Mouse (Mus musculus) lung, postnatal 0 days (tissue): ENCODE data around the gene Adat1. TPM values are rescaled to one million over a fixed set of nuclear protein-coding genes. Genes with fewer than 3 reads are reported as not detected.

Experiments
- ATAC-seq: fragments of 200-750 bp; cut with Nextera tagmentation; 2 replicates; pipeline ENCODE4 v1.8.0; 2017; ENCODE audit warnings: moderate library complexity
- DNase-seq: peaks from one replicate; pipeline ENCODE4 v3.0.0-alpha.2; 2016; ENCODE audit warnings: low spot score
- H3K27ac ChIP-seq: fragments of 300-500 bp; sonication (generic); 2 replicates; pipeline ENCODE4 v1.5.1; 2014; ENCODE audit warnings: antibody characterized with exemption, mild to moderate bottlenecking, low read length, mixed read lengths
- H3K27me3 ChIP-seq: fragments of 300-500 bp; sonication (generic); replicated peaks from 2 replicates; pipeline ENCODE4 v1.6.1; 2014; ENCODE audit warnings: low read length, mixed read lengths; ENCODE audit not compliant: insufficient read depth
- H3K36me3 ChIP-seq: fragments of 300-500 bp; sonication (generic); 2 replicates; pipeline ENCODE4 v1.6.1; 2014; ENCODE audit warnings: low read length, mixed read lengths; ENCODE audit not compliant: insufficient read depth
- H3K4me1 ChIP-seq: fragments of 300-500 bp; sonication (generic); 2 replicates; pipeline ENCODE4 v1.6.1; 2014; ENCODE audit warnings: antibody characterized with exemption, low read depth, low read length, mixed read lengths; ENCODE audit not compliant: insufficient read depth
- H3K4me2 ChIP-seq: fragments of 300-500 bp; sonication (generic); replicated peaks from 2 replicates; pipeline ENCODE4 v1.6.1; 2014; ENCODE audit warnings: low read depth, mild to moderate bottlenecking, low read length, moderate library complexity, mixed read lengths
- H3K4me3 ChIP-seq: fragments of 300-500 bp; sonication (generic); 2 replicates; pipeline ENCODE4 v1.5.1; 2014; ENCODE audit warnings: low read depth, low read length
- H3K9ac ChIP-seq: fragments of 300-500 bp; sonication (generic); replicated peaks from 2 replicates; pipeline ENCODE4 v1.6.1; 2014; ENCODE audit warnings: low read depth, mild to moderate bottlenecking
- H3K9me3 ChIP-seq: fragments of 300-500 bp; sonication (generic); 2 replicates; pipeline ENCODE4 v1.6.1; 2016; ENCODE audit warnings: low read length, mixed read lengths
- CTCF ChIP-seq: IDR thresholded peaks from 2 replicates; pipeline ENCODE4 v1.5.1; 2016; ENCODE audit warnings: antibody characterized with exemption, mild to moderate bottlenecking
- EP300 ChIP-seq: IDR thresholded peaks from 2 replicates; pipeline ENCODE4 v1.6.1; 2016; ENCODE audit warnings: antibody characterized with exemption, mild to moderate bottlenecking, control low read depth
- WGBS: fragments of 180-500 bp; shearing (Covaris S2); extraction: QIAGEN DNeasy Blood & Tissue Kit; methylation state at CpG from one replicate; pipeline ENCODE4 v1.1.7; 2014; 5-methylcytosine and 5-hydroxymethylcytosine counted together
- polyA plus RNA-seq: library from polyadenylated mRNA; unstranded; fragments of >200 nt; fragmentation: Nextera tagmentation; extraction: Ambion mirVana; gene quantifications from 2 replicates; pipeline ENCODE4 v1.2.1, GENCODE M21; 2015

Adat1 gene
- polyA plus RNA-seq, 1 experiment from 2014 or later, result 2.4 TPM

GRCm38 (mm10) chr8:112004754-112005153 is 12.7 kb upstream of the Adat1 start:
- H3K4me1 ChIP-seq, result no peaks in the 10 kb centered on the region
- ATAC-seq (peak; percentile 28; the same call in 1 of the 2 replicates), DNase-seq (no peak)
- no peak overlapping the region for H3K4me3 ChIP-seq
- H3K9ac ChIP-seq, result no peak overlapping the region
- H3K9me3 ChIP-seq, result no peaks in the 10 kb centered on the region
- no peak for TF ChIP-seq CTCF
- TF ChIP-seq EP300, result no peak
- no peak overlapping the region for H3K4me2 ChIP-seq
- H3K36me3 ChIP-seq, result peaks cover 25% of the 10 kb centered on the region
- no peak overlapping the region for H3K27ac ChIP-seq
- H3K27me3 ChIP-seq, result no peaks in the 10 kb centered on the region

- Histone ChIP-seq H3K9ac (no peak overlapping the region), H3K27me3 (no peaks in the 10 kb centered on the region), H3K4me2 (no peak overlapping the region), H3K9me3 (no peaks in the 10 kb centered on the region), H3K36me3 (peaks cover 24% of the 10 kb centered on the region; the same call in 1 of the 2 replicates), H3K4me3 (no peak overlapping the region), H3K4me1 (no peaks in the 10 kb centered on the region), H3K27ac (no peak overlapping the region)
- WGBS, result 62% methylated on average over 3 of the region's 3 CpGs
- no peak for DNase-seq
- ATAC-seq, result no peak
- TF ChIP-seq CTCF (no peak), EP300 (no peak)
Measured at GRCm38 (mm10) chr8:111992703-111993039, 569 bp upstream of the Adat1 start.

GRCm38 (mm10) chr8:111991278-111991677 is 824 bp downstream of the Adat1 start:
- H3K9me3 ChIP-seq, result no peaks in the 10 kb centered on the region
- H3K9ac ChIP-seq, result no peak overlapping the region
- no peak overlapping the region for H3K27ac ChIP-seq
- no peak for TF ChIP-seq CTCF
- TF ChIP-seq EP300, result no peak
- no peaks in the 10 kb centered on the region for H3K27me3 ChIP-seq
- ATAC-seq, result no peak
- DNase-seq, result no peak
- no peaks in the 10 kb centered on the region for H3K4me1 ChIP-seq
- 45% methylated on average over 8 of the region's 8 CpGs for WGBS
- peak overlapping the region; percentile 66 for H3K4me2 ChIP-seq
- peaks cover 14% of the 10 kb centered on the region; the same call in 1 of the 2 replicates for H3K36me3 ChIP-seq
- H3K4me3 ChIP-seq, result peak overlapping the region; percentile 72; the same call in 1 of the 2 replicates

GRCm38 (mm10) chr8:111989911-111990310 is 2.2 kb downstream of the Adat1 start:
- Histone ChIP-seq H3K27me3 (no peaks in the 10 kb centered on the region), H3K36me3 (0 out of 2 replicates have a peak, but pooled peaks cover 4% of the 10 kb centered on the region), H3K4me2 (no peak overlapping the region), H3K4me3 (no peak overlapping the region), H3K4me1 (no peaks in the 10 kb centered on the region), H3K27ac (no peak overlapping the region), H3K9me3 (no peaks in the 10 kb centered on the region), H3K9ac (no peak overlapping the region)
- ATAC-seq (peak; percentile 63), DNase-seq (peak; percentile 85)
- TF ChIP-seq EP300, result no peak
- TF ChIP-seq CTCF, result peak; percentile 91
- WGBS, result 6% methylated on average over 7 of the region's 7 CpGs

- TF ChIP-seq EP300, result no peak
- no peak for TF ChIP-seq CTCF
- H3K9ac ChIP-seq, result no peak overlapping the region
- no peaks in the 10 kb centered on the region for H3K27me3 ChIP-seq
- no peaks in the 10 kb centered on the region for H3K4me1 ChIP-seq
- no peak overlapping the region for H3K4me2 ChIP-seq
- H3K4me3 ChIP-seq, result no peak overlapping the region
- DNase-seq (no peak), ATAC-seq (no peak)
- WGBS, result 60% methylated on average over 10 of the region's 10 CpGs
- peak overlapping the region; percentile 62 for H3K27ac ChIP-seq
- H3K9me3 ChIP-seq, result no peaks in the 10 kb centered on the region
- H3K36me3 ChIP-seq, result no peaks in the 10 kb centered on the region
Measured at GRCm38 (mm10) chr8:111984511-111984910, 7.6 kb downstream of the Adat1 start.

GRCm38 (mm10) chr8:111982116-111982515 is 10.0 kb downstream of the Adat1 start:
- no peak overlapping the region for H3K4me2 ChIP-seq
- no peak overlapping the region for H3K9ac ChIP-seq
- no peak overlapping the region for H3K4me3 ChIP-seq
- TF ChIP-seq CTCF (peak; percentile 55), EP300 (no peak)
- no peaks in the 10 kb centered on the region for H3K4me1 ChIP-seq
- H3K27ac ChIP-seq, result no peak overlapping the region
- ATAC-seq, result no peak
- H3K9me3 ChIP-seq, result no peaks in the 10 kb centered on the region
- peak; percentile 26 for DNase-seq
- no peaks in the 10 kb centered on the region for H3K27me3 ChIP-seq
- H3K36me3 ChIP-seq, result no peaks in the 10 kb centered on the region
- 63% methylated on average over 7 of the region's 7 CpGs for WGBS

GRCm38 (mm10) chr8:111978147-111978546 is 14.0 kb downstream of the Adat1 start:
- DNase-seq, result no peak
- ATAC-seq, result no peak
- no peaks in the 10 kb centered on the region for H3K4me1 ChIP-seq
- no peak overlapping the region for H3K4me2 ChIP-seq
- no peaks in the 10 kb centered on the region for H3K9me3 ChIP-seq
- H3K36me3 ChIP-seq, result no peaks in the 10 kb centered on the region
- WGBS, result 65% methylated on average over 10 of the region's 10 CpGs
- H3K27me3 ChIP-seq, result no peaks in the 10 kb centered on the region
- no peak overlapping the region for H3K27ac ChIP-seq
- H3K9ac ChIP-seq, result no peak overlapping the region
- TF ChIP-seq CTCF, result no peak
- TF ChIP-seq EP300, result no peak
- no peak overlapping the region for H3K4me3 ChIP-seq
